Mouse (Mus musculus): ENCODE results near the gene Slc35c1.

- TF ChIP-seq EP300 (IDR thresholded peaks at IDR 0.05; ENCODE audit: insufficient read depth, low read depth, low read length) = no peak
- no peak for TF ChIP-seq POLR2A (IDR thresholded peaks at IDR 0.05; ENCODE audit: insufficient read depth, low read length)
These were observed 43.1 kb upstream of the Slc35c1 start for GRCm38 (mm10) chr2:92503421-92503820.
